Mouse (Mus musculus) spleen, adult 12 weeks (tissue): Measurements from ENCODE around the gene Picalm.
"Not testable (repeated sequence)": the region's sequence is repeated elsewhere in the genome, so short reads cannot be mapped to it uniquely, and the experiment has no call there.

Experiments used
- DNase-seq: peaks from one replicate; pipeline ENCODE4 v3.0.0; 2022; ENCODE audit warnings: low spot score

The Picalm gene

DNA sequence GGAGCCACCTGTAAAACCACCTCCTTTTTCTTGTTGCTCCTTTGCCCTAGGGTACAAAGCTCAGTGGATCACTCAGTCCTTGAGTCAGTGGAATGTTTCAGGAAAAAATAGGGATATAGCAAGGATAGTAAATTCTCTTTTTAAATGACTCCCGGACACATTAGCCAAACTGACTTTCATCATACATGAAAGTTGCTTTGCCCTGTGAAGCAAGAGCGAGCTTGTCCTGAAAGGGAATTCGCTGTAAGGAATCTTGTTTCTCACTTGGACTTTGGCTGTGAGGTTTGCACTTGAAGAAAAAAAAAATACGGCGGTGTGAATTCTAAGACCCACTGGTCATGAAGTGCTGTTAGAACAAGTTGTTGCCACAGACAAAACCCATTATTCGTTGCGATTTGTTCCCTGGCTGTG lies 1.8 kb downstream of the Picalm start:
- DNase-seq: no peak

DNA sequence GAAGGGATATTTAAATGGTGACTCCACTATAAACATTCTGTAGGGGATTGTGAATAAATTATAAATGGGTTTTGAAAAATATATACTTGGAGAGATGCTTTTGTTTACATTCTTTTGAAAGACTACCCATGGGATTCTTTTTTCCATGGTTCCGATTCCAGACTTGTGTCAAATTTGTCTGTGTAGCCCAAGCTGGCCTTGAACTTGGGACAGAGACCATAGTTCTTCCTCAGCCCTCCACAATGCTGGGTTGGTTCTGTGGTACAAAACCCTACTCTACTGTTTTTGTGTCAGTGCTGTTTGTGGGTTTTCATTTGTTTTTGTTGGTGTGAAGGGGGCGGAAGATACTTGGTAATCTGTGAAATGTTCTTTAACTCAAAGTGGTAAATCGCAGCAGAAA lies 2.3 kb downstream of the Picalm start:
- no peak for DNase-seq

DNA sequence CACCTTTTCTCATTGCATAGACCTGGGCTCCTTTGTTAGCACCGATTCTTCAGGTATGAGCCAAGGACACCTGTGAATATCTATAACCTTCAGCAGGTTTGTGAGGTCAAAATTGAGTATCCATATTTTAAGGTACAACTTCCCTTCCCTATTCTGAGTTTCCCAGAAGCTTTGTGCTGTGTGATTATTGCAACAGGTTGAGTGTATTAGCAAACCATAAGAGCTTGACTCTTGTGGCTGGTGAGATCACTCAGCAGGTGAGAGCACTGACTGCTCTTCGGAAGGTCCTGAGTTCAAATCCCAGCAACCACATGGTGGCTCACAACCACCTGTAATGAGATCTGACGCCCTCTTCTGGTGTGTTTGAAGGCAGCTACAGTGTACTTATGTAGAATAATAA lies 6.7 kb downstream of the Picalm start:
- DNase-seq: no peak

DNA sequence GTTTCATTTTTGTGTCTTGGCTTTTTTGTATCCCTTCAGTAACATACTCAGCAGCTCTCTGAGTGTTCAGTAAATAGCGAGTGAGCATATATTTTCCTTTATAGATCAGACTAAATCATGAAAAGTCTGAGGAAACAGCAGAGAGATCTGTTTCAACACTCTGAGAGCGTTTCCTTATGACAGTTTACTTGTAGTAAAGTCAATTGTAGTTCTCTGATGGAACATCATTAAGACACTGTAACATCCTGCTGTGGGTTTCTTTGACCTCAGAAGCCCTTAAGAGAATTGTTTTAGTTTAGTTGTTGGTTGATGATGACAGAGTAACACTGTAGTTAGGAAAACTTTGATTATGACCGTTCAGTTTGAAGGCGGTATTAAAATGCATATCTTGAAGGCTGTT lies 8.3 kb downstream of the Picalm start:
- no peak for DNase-seq

DNA sequence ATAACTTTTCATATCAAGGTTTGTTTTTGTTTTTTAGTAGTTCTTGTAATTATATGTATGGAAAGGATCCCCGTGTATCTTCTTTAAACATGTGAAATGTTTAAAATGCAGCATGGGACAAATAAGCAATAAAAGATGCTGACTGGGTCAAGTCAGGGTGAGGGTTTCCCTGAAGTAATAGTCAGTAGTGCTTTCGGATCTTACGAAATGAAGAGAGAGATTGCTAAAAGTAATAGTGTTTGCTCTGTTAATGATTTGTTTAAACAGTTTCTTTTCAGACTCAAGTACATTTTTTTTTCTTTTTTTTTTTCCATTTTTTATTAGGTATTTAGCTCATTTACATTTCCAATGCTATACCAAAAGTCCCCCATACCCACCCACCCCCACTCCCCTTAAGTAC lies 10.3 kb downstream of the Picalm start:
- DNase-seq: no peak

DNA sequence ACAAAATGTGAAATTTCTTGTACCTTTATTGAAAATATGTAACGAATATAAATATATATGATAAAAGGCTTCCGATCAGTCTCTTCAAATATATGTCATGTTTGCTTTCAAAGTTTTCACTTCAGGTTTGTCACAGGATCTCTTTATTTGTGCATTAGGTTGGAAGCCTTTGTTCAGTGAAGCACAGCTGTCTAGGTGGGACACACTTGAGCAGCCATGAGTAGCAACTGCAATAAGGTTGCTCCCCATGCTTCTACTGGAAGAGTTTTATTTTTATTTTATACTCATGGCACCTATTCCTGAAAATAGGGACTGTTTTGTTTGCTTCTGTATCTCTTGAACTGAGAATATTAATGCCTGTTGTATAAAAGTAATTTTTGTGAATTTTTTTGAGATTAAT lies 14.3 kb downstream of the Picalm start:
- DNase-seq: no peak

DNA sequence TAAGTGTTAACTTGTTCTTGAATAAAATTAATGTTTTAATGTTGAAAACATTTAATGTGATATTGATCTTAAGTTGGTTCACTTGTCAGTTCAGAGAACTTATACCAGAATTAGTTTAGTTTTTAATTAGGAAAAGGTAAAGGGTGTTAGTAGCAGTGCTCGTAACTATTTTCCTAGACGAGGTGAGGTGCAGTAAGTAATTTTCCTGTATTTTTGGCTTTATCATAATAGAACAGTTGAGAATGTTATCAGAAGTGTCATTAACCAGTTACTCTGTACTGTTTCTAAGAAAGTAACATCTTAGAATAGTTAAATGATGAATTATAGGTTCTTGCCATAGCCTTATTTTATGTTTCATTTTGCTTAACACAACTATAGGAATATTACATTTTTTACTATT lies 15.0 kb downstream of the Picalm start:
- DNase-seq: no peak

DNA sequence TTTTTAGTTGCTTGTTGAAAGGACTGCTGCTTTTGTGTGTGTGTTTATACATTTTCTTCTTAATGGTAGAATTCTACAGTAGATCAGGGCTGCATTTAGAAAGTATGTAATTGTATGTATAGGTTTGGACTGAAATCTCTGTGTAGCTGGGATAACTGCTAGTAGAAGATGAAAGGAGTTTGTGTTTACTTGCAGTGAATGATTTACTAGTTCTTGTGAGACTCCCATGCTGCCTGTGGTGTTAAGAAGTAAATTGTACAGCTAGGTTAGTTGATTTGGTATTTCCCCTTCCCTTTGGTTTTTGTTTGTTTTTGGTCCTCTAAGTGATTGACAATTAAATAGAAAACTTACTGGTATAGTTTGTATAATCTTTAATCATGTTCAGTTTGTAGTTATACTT lies 15.4 kb downstream of the Picalm start:
- no peak for DNase-seq

DNA sequence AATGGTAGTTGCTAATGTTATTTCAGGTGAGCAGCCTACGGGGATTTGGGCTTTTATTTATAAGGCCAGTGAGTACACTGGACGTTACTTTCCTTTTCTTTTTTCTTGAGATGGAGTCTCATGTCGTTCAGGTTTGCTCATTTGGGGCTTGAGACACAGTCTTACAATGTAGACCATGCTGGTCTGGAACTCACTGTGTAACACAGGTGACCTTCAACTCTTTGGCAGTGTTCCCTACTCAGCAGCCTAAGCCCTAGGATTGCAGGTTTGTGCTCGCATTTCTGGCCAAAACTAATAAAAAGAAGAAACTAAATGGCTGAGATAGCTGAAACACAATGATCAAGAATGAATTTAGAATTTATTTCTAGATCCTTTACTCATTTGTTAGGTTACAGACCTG lies 15.9 kb downstream of the Picalm start:
- no peak for DNase-seq

DNA sequence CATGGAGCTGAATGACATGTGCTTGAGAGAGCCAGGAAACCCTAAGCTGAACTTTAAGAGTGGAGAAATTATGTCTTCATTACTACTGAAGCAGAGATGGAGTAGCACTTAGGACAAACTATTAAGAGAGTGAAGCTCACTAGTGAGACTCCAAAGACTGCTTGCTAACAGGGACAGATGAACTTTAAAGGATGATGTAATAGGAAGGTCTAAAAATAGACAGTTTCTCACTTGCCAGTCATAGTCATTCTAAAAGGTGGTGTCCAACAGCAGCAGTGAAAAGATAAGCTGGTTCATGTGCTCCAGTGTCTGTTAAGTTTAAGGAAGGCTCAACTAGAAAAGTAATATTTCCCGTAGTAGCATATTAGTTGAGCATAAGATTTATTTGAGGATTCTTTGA lies 16.3 kb downstream of the Picalm start:
- DNase-seq: peak; percentile 17

DNA sequence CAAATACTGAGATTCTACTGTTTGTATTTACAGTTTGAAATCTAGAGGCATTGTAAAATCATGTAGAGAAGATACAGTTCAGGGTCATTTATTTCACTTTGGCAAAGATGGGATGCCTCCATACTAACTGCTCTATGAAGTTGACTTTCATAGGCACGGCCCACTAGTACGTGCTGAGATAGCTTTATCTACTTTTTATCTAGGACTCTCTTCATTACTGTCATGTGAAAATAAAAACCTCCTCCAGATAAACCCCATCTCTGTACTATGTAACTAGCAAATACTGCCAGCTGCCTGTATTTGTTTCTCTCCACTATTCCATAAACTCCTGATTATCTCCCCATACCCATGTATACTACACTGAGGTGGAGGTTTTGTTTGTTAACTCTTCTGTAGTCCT lies 18.0 kb downstream of the Picalm start:
- DNase-seq: no peak

DNA sequence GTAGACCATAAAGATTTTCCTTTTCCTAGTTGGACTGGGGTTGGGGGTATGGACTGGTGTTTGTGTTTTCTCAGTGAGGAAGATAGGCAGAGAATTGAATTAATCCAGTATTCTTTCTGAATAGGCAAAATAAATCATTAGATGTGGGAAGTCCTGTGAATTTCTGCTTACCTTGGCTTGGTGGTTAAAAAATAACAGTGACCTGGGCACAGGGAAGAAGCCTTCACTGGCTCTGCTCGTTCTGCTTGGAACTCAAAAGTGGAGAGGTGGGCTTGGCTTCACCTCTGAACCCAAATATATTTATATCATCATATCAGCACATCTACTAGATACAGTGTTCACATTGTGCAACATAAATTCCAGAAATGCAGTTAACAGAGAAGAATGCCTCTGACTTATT lies 18.5 kb downstream of the Picalm start:
- DNase-seq: no peak

DNA sequence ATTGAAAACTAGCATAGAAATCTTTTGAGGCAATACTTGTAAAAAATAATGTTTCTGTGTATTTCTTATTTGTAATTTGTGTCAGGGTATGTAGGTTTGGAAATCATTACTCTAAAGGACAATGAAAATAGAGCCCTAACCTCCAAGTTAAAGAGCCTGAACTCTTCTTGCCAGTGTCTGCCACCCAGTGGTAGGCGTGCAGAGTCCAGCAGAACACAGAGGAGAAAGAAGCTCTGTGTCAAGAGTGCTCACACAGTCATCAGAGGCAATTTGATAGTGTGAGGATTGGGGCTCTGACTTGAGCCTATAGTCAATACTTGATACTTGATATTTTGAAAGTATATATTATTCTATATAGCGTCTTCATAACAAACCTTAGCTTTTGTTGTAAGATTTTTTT lies 20.3 kb downstream of the Picalm start:
- peak; percentile 30 for DNase-seq

DNA sequence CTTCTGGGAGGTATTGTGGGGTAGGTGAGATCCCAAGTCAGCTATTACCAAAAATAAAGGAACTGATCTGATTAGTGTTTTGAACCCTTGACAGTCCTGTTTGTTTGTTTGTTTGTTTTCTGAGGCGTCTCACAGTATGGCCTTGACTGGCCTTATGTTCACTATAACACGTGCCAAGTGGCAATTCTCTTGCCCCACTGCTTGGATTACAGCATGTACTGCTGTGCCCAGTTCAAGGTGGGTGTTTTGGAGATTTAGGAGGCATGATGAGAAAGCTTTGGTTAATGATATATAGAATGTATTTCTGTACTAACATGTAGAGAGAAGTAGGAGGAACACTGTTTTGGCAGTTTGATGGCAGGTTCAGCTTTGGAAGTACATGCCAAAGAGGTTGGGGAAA lies 28.0 kb downstream of the Picalm start:
- DNase-seq: no peak

DNA sequence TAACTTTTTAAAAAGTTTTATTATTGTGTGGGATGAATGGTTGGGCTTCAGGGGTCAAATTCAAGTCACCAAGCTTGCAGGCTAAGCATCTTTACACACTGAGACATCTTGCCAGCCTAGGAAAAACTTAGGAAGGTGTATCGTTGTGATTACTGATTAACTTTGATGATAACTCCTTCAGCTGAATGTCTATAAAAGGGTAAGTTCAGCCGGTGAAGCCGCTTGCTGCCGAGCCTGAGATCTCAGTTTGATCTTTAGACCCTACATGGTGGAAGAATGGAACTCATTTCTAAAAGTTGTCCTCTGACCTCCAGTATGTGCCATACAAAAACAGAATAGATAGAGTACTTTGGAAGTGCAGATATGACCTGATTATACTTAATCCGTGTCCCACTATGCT lies 30.6 kb downstream of the Picalm start:
- no peak for DNase-seq

DNA sequence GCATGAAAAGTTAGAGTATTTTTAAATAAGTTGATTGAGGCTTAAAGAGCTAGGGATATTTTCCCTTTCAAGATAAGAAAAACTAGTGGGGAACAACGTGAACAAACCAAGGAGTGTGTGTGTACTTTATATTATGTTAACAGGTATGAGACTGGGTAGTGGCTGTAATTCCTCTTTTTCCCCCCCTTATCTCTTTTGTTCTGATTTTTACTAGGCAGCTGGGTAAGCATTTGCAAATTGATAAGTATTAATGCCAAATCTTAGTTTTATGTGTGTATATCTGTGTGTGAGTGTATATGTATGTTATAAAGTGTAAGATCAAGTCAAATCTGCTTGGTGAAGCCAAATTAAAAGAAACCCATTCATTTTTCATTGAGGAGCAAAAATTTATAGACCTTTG lies 34.3 kb downstream of the Picalm start:
- no peak for DNase-seq

DNA sequence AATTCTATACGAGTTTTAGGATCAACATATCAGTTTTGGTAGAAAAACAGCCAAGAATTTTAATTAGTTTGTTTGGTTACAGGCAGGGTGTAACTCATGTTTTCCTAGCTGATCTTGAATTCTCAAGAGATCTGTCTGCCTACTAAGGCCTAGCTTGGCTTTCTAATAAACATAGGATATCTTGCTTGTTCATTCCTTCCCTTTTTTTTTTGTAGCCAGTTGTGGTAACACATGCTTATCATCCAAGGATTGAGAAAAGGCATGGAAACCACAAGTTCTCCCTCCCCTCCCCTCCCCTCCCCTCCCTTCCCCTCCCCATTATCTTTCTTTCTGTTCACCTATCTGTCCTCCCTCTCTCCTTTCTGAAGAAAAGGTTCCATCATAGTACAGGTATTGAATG lies 36.0 kb downstream of the Picalm start:
- DNase-seq: no peak

DNA sequence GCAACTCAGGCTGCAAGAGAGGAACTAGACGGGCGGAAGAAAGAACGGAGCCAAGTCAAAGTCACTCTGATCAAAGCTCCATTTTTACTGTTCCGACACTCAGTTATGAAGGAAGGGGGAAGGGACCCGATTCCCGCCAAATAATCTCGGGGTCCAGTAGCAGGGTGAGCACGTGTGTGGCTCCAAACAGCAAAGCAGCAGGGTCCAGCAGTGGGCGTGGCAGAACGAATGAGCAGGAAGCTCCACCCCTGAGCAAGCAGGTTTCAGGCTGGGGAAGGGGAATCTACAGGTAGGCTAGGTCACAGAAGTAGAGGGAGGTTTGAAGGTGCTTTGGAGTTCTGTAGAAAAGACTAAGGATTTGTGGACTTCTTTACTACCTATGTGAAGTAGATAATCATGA lies 37.8 kb downstream of the Picalm start:
- DNase-seq: not testable (repeated sequence)

DNA sequence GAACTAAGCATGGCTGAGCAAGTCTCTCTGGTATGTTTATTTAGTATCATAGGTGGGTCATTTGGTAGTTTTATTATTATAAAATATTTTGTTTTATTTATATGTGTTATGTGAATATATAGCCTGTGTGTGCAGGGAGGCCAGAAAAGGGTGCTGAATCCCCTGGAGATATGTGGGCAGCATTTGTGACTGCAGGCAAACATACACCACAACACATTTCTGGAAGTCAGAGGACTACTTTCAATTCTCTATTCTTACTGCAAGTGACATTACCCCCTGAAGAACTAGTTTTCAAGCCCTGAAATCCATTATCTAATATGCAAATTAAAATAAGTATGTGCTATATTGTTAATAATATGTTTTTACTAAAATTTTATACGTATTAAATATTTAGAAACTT lies 43.8 kb downstream of the Picalm start:
- DNase-seq: no peak

DNA sequence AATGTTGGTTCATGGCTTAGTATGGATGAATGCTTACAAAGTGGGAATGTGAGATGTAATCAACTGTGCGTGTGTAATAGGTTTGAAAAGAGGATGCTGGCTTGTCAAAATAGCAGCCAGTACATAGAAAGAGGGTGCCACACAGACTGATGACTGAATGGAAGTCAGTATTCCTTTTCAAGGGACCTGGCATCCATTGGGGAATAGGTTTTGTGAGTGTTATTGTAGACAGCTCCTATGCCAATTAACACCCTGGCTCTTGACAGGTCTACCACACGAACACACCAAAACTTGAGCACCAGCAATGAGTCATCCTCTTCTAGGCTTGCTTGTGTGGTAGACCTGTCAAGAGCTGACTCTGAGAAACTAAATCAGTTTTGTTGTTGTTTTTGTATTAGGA lies 45.6 kb downstream of the Picalm start:
- DNase-seq: no peak

DNA sequence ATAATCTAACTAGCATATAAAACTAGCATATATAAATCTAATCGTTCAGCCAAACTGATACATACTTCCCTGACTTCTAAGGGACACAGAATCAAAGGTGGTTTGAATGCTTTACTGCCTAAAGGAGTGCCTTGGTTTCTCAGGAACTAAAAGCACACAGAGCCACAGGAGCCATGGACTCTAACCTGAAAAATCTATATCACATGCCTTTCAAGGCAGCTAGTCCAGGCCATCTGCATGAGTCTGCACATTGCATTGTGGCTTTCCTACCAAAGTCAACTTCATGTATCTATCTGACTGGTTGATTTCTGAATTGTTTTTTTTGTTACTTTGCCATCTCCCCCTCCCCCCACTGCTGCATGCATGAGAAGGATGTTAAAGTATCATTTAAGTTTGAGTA lies 50.6 kb downstream of the Picalm start:
- DNase-seq: no peak

DNA sequence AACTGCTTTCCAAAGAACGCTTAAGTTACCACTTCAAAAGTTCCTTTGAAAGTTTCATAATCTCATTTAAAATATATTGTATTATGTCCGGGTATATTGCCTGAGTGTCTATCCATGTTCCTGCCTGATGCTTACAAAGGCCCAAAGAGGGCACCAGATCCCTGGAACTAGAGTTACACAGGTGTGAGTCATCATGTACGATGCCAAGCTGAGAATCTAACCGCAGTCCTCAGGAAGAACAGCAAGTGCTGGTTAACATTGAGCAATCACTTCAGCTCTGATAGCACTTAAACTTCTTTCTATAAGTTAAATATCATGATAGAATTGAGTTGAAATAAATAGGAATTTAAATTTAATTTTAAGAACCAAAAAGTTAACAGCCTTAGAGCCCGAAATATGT lies 70.2 kb downstream of the Picalm start:
- no peak for DNase-seq

DNA sequence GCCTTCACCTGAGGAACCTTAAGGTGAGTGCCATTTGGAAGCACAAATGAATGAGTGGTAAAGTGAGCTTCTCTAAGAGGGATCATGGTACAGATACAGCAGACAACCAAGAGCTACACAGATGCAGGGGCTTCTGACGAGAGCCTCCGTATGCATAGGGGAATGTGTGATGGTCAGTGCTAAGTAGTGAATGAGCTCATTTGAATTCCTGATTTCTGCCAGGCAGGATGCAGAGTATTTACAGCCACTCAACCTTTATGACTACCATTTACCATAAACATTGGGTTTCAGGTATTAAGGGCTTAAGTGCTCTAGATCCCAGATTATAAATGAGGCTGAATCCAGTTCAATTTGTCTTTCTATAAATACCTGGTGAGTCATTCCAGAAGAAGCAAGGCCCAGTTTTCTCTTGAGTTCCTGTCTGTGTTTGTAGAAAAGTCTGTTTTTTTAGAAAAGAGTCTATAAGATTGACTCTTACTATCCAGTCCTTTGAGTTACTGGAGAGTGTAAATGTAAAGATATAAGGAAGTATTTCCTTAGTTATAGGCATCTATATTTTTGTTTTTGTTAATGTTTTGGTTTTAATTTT lies 72.0 kb downstream of the Picalm start:
- no peak for DNase-seq

DNA sequence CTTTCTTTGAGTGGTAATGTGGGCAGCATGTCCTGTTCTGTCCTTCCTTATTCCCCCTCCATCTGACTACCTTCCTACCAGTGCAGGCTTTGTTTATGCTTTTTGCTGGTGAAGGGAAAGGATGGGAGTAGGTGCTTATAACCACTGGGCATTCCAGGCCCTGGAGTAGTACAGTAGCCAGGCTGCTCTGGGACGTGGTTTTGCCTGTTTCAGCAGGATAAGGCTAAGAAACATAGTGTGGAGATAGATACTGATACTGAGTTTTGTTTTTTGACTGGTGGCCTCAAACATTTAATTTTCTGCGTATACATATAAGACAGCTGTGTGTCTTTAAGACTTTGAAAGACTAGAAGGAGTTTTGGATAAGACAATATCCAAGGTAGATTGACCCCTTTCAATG lies 73.9 kb downstream of the Picalm start:
- no peak for DNase-seq

DNA sequence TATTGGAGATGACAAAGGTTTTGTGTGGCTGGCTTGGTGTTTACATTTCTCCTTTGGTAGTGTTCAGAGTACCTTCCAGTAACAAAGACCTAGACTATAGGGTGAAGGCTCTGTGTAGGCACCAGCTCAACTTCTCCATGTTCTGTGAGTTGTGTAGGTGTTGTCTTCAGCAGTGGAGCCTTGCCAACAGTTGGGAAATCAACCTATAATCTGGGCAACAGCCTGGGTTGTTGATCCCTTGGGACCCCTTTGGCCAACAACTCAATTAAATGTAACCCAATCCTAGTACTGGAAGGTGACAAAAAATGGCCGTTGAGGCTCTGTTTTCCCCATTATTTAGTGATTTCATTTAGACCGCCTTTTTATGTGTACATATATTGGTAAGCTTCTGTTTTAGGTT lies 80.1 kb downstream of the Picalm start:
- DNase-seq: no peak
